Mouse (Mus musculus) colon, adult 2 months (tissue): ENCODE data around the gene Bptf. TPM values are rescaled to one million over a fixed set of nuclear protein-coding genes. Genes with fewer than 3 reads are reported as not detected.

ENCODE experiments used
- polyA plus RNA-seq: library from polyadenylated mRNA; depleted of rRNA; stranded (reverse); fragments of >200 nt; gene quantifications from 2 replicates; pipeline ENCODE4 v1.2.3, GENCODE M21; 2012; rRNA removed

The Bptf gene
- polyA plus RNA-seq: 15.8 and 23.1 TPM in 2 replicates

GRCm38 (mm10) chr11:107131749-107132421 lies at the start of gene Bptf:
TSS of gene Bptf (minus strand) at chr11:107132127.

GRCm38 (mm10) chr11:107025411-107026321 lies 106.3 kb downstream of the Bptf start, which contains the start of gene 1810010H24Rik:
TSS of gene 1810010H24Rik (plus strand) at chr11:107025681.

GRCm38 (mm10) chr11:106999151-106999948 lies 132.6 kb downstream of the Bptf start, which contains the start of gene Kpna2:
TSS of gene Kpna2 (minus strand) at chr11:106999541.

Other genes with a start within 250 kb of the Bptf start
- 6.2 and 6.5 TPM in 2 replicates for gene Smurf2, start 211.4 kb downstream of the Bptf start, polyA plus RNA-seq
- 35.9 and 36.3 TPM in 2 replicates for gene Kpna2, start 132.6 kb downstream of the Bptf start, polyA plus RNA-seq
- 3.0 and 3.6 TPM in 2 replicates for gene 1810010H24Rik, start 106.4 kb downstream of the Bptf start, polyA plus RNA-seq
- gene Nol11, start 57.3 kb upstream of the Bptf start, polyA plus RNA-seq: 3.0 and 3.1 TPM in 2 replicates